Mouse (Mus musculus) small intestine, adult 2 months (tissue): ENCODE measurements around the gene Ppp6r1.

Experiments used
- CTCF ChIP-seq: fragments of 200-500 bp; IDR thresholded peaks from 2 replicates; pipeline ENCODE4 v1.5.1; 2012; ENCODE audit warnings: low read depth, mild to moderate bottlenecking, control low read depth, inconsistent platforms, low read length, moderate library complexity, mixed read lengths; ENCODE audit not compliant: insufficient replicate concordance, insufficient read length; ENCODE audit errors: extremely low read depth
- POLR2A ChIP-seq: fragments of 200-500 bp; IDR thresholded peaks from 2 replicates; pipeline ENCODE4 v1.6.1; 2012; ENCODE audit warnings: low read depth, mild to moderate bottlenecking, control low read depth, inconsistent platforms, low read length, moderate library complexity

GRCm38 (mm10) chr7:4613740-4614403 lies 44.9 kb downstream of the Ppp6r1 start:
- TF ChIP-seq CTCF (no peak), POLR2A (no peak)
